Mouse (Mus musculus): ENCODE data around the gene Epdr1. TPM values are rescaled to one million over a fixed set of nuclear protein-coding genes. Genes with fewer than 3 reads are reported as not detected.

Gene Epdr1
- polyA plus RNA-seq, 1 experiment from 2014 or later = 23.4 TPM

Other genes with a start within 250 kb of the Epdr1 start
- gene Stard3nl, start 224.1 kb downstream of the Epdr1 start, polyA plus RNA-seq (2014; fragmentation: Nextera tagmentation; extraction: Ambion mirVana) = 114 and 116 TPM in 2 replicates
- gene Sfrp4, start 3.2 kb upstream of the Epdr1 start, polyA plus RNA-seq (2014; fragmentation: Nextera tagmentation; extraction: Ambion mirVana) = 2.2 and 3.3 TPM in 2 replicates
- gene Nme8, start 77.9 kb upstream of the Epdr1 start, polyA plus RNA-seq (2014; fragmentation: Nextera tagmentation; extraction: Ambion mirVana) = not detected in 2 replicates
- gene Gpr141, start 204.3 kb upstream of the Epdr1 start, polyA plus RNA-seq (2014; fragmentation: Nextera tagmentation; extraction: Ambion mirVana) = not detected in 2 replicates